Mouse (Mus musculus): ENCODE measurements around the gene Hesx1. TPM values are rescaled to one million over a fixed set of nuclear protein-coding genes. Genes with fewer than 3 reads are reported as not detected.

The Hesx1 gene
- polyA plus RNA-seq, 1 experiment from 2014 or later, result not detected

DNA sequence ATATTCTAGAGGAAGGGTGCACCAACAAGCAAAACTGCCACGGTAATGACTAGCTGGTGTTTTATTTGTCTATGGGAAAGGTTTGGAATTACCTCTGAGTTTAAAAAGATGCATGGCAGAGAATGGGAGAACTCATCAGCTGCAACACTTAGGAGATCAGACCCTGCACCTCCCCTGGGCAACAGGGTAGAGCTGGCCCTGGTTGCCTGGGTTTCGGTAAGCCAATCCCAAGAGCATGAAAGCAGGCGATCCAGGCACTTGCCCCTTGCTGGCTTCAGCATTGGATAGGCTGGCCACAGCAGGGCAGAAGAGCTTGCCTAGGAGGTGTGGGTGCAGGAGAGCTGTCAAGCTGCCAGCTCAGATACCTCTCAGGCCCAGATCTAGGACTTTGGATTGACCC is 14.4 kb upstream of the Hesx1 start:
- Histone ChIP-seq H3K4me1 (replicated peaks) (peaks cover 8% of the 10 kb centered on the region; the same call in 1 of the 2 replicates), H3K36me3 (no peaks in the 10 kb centered on the region), H3K9ac (no peak overlapping the region), H3K4me2 (no peak overlapping the region), H3K9me3 (replicated peaks) (peaks cover 7% of the 10 kb centered on the region; the same call in 1 of the 2 replicates), H3K4me3 (no peak overlapping the region), H3K27ac (no peak overlapping the region), H3K27me3 (no peaks in the 10 kb centered on the region)
- 91% methylated on average over 3 of the region's 3 CpGs for WGBS
- ATAC-seq (replicated peaks; ENCODE audit: insufficient number of reproducible peaks, insufficient read depth, low FRiP score, low read depth), result no peak

DNA sequence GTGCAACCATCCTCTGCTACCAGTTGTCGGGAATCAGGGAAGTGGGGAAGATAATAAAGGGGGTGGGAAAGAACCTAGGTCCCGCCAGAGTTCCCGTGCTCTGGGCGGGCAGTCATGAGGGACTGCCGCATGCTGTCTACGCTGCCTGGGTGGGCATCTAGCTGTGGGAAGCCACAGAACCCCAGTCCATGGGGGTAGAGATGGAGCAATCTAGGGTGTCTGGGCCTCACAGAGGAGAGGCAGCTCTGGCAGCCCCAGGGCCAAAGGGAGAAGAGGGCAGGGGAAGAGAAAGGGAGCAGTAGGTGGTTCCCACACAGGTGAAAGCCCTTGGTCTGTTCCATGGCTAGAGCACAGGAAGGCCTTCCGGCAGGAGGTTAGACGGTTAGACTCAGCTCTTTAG is 13.2 kb upstream of the Hesx1 start:
- Histone ChIP-seq H3K27ac (no peak overlapping the region), H3K4me1 (replicated peaks) (0 out of 2 replicates have a peak, but pooled peaks cover 2% of the 10 kb centered on the region), H3K9ac (no peak overlapping the region), H3K9me3 (replicated peaks) (peaks cover 7% of the 10 kb centered on the region; the same call in 1 of the 2 replicates), H3K36me3 (no peaks in the 10 kb centered on the region), H3K27me3 (no peaks in the 10 kb centered on the region), H3K4me3 (no peak overlapping the region), H3K4me2 (no peak overlapping the region)
- whole genome bisulfite sequencing, result 91% methylated on average over 8 of the region's 8 CpGs
- no peak for ATAC-seq (replicated peaks; ENCODE audit: insufficient number of reproducible peaks, insufficient read depth, low FRiP score, low read depth)

DNA sequence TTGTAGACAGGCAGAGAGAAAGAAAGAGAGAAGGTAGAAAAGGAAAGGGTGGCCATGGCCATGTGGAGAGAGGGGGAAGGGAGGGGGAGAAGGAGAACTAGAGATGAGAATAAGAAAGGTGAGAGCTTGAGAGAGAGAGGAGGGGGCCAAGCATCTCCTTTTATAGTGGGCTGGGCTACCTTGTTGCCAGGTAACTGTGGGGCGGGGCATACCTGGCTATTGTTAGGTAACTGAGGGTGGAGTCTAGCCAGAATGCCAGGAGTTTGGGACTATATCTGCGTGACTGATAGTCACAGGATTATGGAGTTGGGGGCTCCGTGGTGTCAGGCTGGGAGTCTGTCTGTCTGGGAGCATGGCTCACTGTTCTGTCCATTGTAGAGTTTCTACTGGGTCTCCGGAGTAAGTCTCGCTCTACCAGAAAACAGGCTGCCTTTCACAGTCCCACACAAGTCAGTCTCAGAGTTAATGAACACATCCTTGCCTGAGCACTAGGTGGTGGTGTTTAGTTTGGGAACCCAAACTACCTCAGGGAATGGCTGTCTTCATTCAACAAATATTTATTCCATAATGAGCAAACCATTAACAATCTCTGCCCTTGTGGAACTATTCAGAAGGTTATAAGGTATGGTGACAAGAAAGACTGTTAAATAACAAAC is 12.6 kb upstream of the Hesx1 start:
- peaks cover 7% of the 10 kb centered on the region; the same call in 1 of the 2 replicates for H3K9me3 ChIP-seq (replicated peaks)
- ATAC-seq (replicated peaks; ENCODE audit: insufficient number of reproducible peaks, insufficient read depth, low FRiP score, low read depth), result no peak
- H3K27ac ChIP-seq, result no peak overlapping the region
- H3K4me3 ChIP-seq, result no peak overlapping the region
- H3K4me2 ChIP-seq, result no peak overlapping the region
- no peaks in the 10 kb centered on the region for H3K36me3 ChIP-seq
- 0 out of 2 replicates have a peak, but pooled peaks cover 2% of the 10 kb centered on the region for H3K4me1 ChIP-seq (replicated peaks)
- WGBS, result 64% methylated on average over 5 of the region's 5 CpGs
- no peaks in the 10 kb centered on the region for H3K27me3 ChIP-seq
- H3K9ac ChIP-seq, result no peak overlapping the region

DNA sequence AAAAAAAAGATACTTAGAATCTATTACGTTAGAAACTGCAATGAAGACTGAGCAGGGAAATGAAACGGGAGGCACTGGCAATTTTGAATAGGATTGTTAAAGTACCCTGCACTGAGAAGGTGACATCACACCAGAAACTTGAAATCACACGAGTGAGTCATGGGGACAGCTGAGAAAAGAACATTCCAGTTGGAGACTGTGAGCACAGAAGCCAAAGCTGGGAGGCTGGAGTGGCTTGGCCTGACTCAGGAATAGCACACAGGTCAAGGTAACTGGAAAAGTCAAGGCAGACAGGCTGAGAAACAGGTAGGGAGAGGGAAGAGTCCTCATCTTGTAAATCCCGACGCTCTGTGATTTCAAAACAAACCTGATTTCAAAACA is 12.1 kb upstream of the Hesx1 start:
- Histone ChIP-seq H3K4me1 (replicated peaks) (0 out of 2 replicates have a peak, but pooled peaks cover 2% of the 10 kb centered on the region), H3K27me3 (no peaks in the 10 kb centered on the region), H3K9ac (no peak overlapping the region), H3K4me3 (no peak overlapping the region), H3K36me3 (no peaks in the 10 kb centered on the region), H3K9me3 (replicated peaks) (peaks cover 7% of the 10 kb centered on the region; the same call in 1 of the 2 replicates), H3K27ac (no peak overlapping the region), H3K4me2 (no peak overlapping the region)
- no peak for ATAC-seq (replicated peaks; ENCODE audit: insufficient number of reproducible peaks, insufficient read depth, low FRiP score, low read depth)
- 66% methylated on average over 5 of the region's 5 CpGs for WGBS

DNA sequence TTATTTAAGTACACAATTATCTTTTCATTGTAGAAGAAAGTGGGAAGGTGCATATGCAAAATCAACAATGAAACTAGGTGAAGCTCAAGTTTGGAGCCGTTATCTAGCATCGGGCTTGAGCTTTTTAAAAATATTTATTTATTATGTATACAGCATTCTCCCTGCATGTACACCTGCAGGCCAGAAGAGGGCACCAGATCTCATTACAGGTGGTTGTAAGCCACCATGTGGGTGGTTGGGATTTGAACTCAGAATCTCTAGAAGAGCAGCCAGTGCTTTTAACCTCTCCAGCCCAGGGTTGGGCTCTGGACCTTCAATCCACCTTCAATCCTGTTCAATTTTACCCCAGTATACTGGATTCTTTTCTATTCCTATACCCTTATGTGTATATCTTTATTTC is 5.5 kb upstream of the Hesx1 start:
- H3K27ac ChIP-seq, result no peak overlapping the region
- H3K9me3 ChIP-seq (replicated peaks), result no peaks in the 10 kb centered on the region
- peaks cover 5% of the 10 kb centered on the region for H3K4me1 ChIP-seq (replicated peaks)
- H3K36me3 ChIP-seq, result no peaks in the 10 kb centered on the region
- H3K4me3 ChIP-seq, result no peak overlapping the region
- no peaks in the 10 kb centered on the region for H3K27me3 ChIP-seq
- no peak overlapping the region for H3K4me2 ChIP-seq
- 64% methylated on average over 2 of the region's 2 CpGs for WGBS
- ATAC-seq (replicated peaks; ENCODE audit: insufficient number of reproducible peaks, insufficient read depth, low FRiP score, low read depth), result no peak
- H3K9ac ChIP-seq, result no peak overlapping the region

DNA sequence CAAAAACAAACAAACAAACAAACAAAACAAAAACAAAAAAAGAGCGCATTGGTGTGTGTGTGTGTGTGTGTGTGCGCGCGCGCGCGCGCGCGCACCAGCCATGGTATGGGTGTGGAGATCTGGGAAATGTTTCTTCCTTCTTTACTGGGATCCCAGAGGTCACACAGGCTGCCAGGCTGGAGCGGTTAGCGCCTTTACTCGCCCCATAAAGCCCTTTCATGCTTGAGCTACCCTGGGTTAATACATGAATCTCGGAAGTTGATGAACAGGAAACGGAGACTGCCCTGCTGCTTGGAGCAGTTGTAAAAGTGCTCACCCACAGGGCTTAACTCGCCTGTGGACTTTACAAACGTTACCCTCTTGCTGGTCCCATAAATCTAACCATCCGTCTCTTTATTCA is 2.6 kb upstream of the Hesx1 start:
- Histone ChIP-seq H3K4me2 (no peak overlapping the region), H3K27ac (no peak overlapping the region), H3K9ac (no peak overlapping the region), H3K4me3 (no peak overlapping the region), H3K36me3 (no peaks in the 10 kb centered on the region), H3K4me1 (replicated peaks) (peaks cover 13% of the 10 kb centered on the region), H3K9me3 (replicated peaks) (no peaks in the 10 kb centered on the region), H3K27me3 (no peaks in the 10 kb centered on the region)
- no peak for ATAC-seq (replicated peaks; ENCODE audit: insufficient number of reproducible peaks, insufficient read depth, low FRiP score, low read depth)
- 76% methylated on average over 18 of the region's 18 CpGs for WGBS

DNA sequence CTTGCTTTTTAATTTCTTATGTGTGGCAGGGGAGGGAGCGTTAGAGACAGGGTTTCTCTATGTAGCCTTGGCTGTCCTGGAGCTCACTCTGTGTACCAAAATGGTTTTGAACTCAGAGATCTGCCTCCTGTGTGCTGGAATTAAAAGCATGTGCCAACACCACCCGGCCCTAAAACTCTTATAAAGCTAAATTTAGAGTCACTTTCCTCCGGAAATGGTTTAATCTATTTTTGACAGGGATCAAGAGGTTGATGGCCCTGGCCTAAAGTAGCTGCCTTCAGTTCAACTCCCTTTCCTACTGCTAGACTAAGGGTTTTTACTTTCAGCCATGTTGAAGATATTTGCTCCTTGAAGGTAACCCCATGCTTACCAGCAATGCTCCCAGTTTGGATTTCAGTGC is 789 bp upstream of the Hesx1 start:
- no peak overlapping the region for H3K4me3 ChIP-seq
- peak overlapping the region; percentile 73; the same call in 1 of the 2 replicates for H3K4me2 ChIP-seq
- H3K27ac ChIP-seq, result peak overlapping the region; percentile 57
- no peaks in the 10 kb centered on the region for H3K9me3 ChIP-seq (replicated peaks)
- peaks cover 13% of the 10 kb centered on the region for H3K4me1 ChIP-seq (replicated peaks)
- ATAC-seq (replicated peaks; ENCODE audit: insufficient number of reproducible peaks, insufficient read depth, low FRiP score, low read depth), result no peak
- no peak overlapping the region for H3K9ac ChIP-seq
- H3K27me3 ChIP-seq, result no peaks in the 10 kb centered on the region
- no peaks in the 10 kb centered on the region for H3K36me3 ChIP-seq
- 28% methylated on average over 3 of the region's 3 CpGs for WGBS

DNA sequence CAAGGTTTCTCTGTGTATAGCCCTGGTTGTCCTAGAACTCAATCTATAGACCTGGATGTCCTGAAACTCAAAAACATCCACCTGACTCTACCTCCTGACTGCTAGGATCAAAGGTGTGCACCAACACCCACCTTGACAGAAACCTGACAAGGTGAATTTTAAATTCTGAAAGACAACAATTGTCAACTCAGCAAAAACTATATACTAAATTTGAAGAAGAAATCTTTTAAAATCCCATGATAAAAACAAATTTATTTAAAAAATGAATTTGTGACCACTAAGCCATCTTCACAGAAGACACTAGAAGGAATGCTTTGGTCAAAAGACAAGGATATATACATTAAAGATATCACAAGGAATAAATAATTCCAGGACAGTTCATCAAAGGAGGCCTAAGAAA is 2.0 kb downstream of the Hesx1 start:
- Histone ChIP-seq H3K36me3 (no peaks in the 10 kb centered on the region), H3K4me3 (no peak overlapping the region), H3K4me2 (no peak overlapping the region), H3K27ac (no peak overlapping the region), H3K9ac (no peak overlapping the region), H3K9me3 (replicated peaks) (no peaks in the 10 kb centered on the region), H3K4me1 (replicated peaks) (peaks cover 18% of the 10 kb centered on the region), H3K27me3 (peaks cover 6% of the 10 kb centered on the region; the same call in 1 of the 2 replicates)
- ATAC-seq (replicated peaks; ENCODE audit: insufficient number of reproducible peaks, insufficient read depth, low FRiP score, low read depth), result no peak

DNA sequence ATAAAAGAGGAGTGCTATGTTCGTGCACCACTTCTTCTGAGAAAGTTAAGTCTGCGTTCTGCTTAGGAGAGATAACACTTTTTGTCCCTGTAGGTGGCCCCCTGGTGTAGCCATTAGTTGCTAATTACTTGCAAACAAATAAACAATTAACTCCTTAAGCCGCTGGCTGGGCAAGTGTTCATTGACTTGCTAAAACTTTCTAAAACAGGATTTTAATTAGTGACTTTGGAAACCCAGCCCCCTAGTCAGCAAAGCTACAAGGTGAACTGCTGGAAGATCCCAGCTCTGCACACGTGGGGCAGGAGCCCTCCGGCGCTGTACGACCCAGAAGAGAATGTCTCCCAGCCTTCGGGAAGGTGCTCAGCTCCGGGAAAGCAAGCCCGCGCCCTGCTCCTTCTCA is 6.2 kb downstream of the Hesx1 start:
- 6% methylated on average over 11 of the region's 11 CpGs for WGBS
- Histone ChIP-seq H3K4me1 (replicated peaks) (0 out of 2 replicates have a peak, but pooled peaks cover 4% of the 10 kb centered on the region), H3K4me2 (peak overlapping the region; percentile 48), H3K9ac (no peak overlapping the region), H3K9me3 (replicated peaks) (no peaks in the 10 kb centered on the region), H3K36me3 (no peaks in the 10 kb centered on the region), H3K27ac (no peak overlapping the region), H3K27me3 (peaks cover 10% of the 10 kb centered on the region; the same call in 1 of the 2 replicates), H3K4me3 (0 out of 2 replicates have a peak overlapping the region, but pooled peaks have one; percentile 3)
- no peak for ATAC-seq (replicated peaks; ENCODE audit: insufficient number of reproducible peaks, insufficient read depth, low FRiP score, low read depth)

DNA sequence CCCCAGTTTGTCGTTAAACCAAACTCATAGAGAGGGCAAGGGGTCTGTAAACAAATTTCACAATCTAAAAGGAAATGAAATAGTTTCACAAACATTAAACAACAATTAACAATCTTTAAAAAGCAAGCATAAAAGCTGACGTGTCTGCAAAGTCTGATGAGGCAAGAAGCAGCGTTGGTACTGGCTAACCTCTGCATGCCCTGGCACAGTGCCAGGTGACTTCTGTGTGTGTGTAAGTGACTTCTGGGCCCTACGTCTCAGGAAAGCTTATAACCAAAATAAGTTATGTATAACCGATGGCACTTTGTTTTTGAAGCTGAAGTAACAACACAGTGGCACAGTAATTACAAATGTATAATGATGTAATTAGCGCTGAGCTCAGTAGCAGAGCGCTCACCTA is 10.7 kb downstream of the Hesx1 start:
- ATAC-seq (replicated peaks; ENCODE audit: insufficient number of reproducible peaks, insufficient read depth, low FRiP score, low read depth), result no peak
- 67% methylated on average over 7 of the region's 7 CpGs for WGBS

DNA sequence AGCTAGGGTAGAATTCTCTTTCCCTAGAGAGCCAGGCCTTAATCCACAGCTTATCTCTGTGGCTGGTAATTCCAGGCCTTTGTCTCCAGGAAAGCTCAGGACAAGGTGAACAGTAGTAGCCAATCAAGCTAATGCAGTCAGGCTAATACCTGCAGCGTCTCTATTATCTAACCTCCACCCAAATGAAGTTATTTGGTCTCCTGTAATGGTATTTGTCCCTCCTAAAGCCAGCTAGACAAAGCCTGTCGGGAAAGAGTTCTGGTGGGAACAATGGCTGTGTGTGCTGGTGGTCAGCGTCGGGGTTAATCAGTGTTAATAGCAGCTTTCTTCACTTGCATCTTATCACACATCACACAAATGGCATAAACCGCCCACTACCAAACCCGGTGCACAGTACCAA is 11.7 kb downstream of the Hesx1 start:
- H3K4me3 ChIP-seq, result no peak overlapping the region
- ATAC-seq (replicated peaks; ENCODE audit: insufficient number of reproducible peaks, insufficient read depth, low FRiP score, low read depth), result no peak
- peaks cover 6% of the 10 kb centered on the region; the same call in 1 of the 2 replicates for H3K27me3 ChIP-seq
- H3K36me3 ChIP-seq, result no peaks in the 10 kb centered on the region
- H3K27ac ChIP-seq, result no peak overlapping the region
- H3K9ac ChIP-seq, result no peak overlapping the region
- no peak overlapping the region for H3K4me2 ChIP-seq
- WGBS, result 30% methylated on average over 6 of the region's 6 CpGs
- no peaks in the 10 kb centered on the region for H3K9me3 ChIP-seq (replicated peaks)
- H3K4me1 ChIP-seq (replicated peaks), result no peaks in the 10 kb centered on the region

More for the DNA sequence above, 10.7 kb downstream of the Hesx1 start:
- H3K27ac ChIP-seq, result no peak overlapping the region
- H3K4me1 ChIP-seq (replicated peaks), result 0 out of 2 replicates have a peak, but pooled peaks cover 4% of the 10 kb centered on the region
- no peaks in the 10 kb centered on the region for H3K9me3 ChIP-seq (replicated peaks)
- H3K4me3 ChIP-seq, result no peak overlapping the region
- no peak overlapping the region for H3K4me2 ChIP-seq
- no peaks in the 10 kb centered on the region for H3K36me3 ChIP-seq
- H3K9ac ChIP-seq, result no peak overlapping the region
- H3K27me3 ChIP-seq, result peaks cover 7% of the 10 kb centered on the region; the same call in 1 of the 2 replicates

DNA sequence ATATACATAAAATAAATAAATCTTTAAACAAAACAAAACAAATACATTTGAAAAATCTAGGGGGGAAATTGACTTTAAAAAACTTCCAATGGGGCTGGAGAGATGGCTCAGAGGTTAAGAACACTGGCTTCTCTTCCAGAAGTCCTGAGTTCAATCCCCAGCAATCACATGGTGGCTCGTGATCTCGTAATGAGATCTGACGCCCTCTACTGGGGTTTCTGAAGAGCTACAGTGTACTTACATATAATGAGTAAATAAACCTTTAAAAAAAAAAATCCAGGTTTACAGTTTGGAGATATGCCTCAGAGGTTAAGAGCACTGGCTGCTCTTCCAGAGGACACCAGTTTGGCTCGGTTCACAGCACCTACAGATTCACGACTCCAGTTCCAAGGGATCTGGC is 17.3 kb downstream of the Hesx1 start:
- Histone ChIP-seq H3K36me3 (no peaks in the 10 kb centered on the region), H3K4me3 (no peak overlapping the region), H3K4me1 (replicated peaks) (no peaks in the 10 kb centered on the region), H3K9me3 (replicated peaks) (no peaks in the 10 kb centered on the region), H3K27ac (no peak overlapping the region), H3K9ac (no peak overlapping the region), H3K27me3 (no peaks in the 10 kb centered on the region), H3K4me2 (no peak overlapping the region)
- no peak for ATAC-seq (replicated peaks; ENCODE audit: insufficient number of reproducible peaks, insufficient read depth, low FRiP score, low read depth)
- WGBS, result 69% methylated on average over 5 of the region's 5 CpGs
